Mouse (Mus musculus): Measurements from ENCODE around the gene Yaf2.
"Not testable (repeated sequence)": the region's sequence is repeated elsewhere in the genome, so short reads cannot be mapped to it uniquely, and the experiment has no call there.

The Yaf2 gene

DNA sequence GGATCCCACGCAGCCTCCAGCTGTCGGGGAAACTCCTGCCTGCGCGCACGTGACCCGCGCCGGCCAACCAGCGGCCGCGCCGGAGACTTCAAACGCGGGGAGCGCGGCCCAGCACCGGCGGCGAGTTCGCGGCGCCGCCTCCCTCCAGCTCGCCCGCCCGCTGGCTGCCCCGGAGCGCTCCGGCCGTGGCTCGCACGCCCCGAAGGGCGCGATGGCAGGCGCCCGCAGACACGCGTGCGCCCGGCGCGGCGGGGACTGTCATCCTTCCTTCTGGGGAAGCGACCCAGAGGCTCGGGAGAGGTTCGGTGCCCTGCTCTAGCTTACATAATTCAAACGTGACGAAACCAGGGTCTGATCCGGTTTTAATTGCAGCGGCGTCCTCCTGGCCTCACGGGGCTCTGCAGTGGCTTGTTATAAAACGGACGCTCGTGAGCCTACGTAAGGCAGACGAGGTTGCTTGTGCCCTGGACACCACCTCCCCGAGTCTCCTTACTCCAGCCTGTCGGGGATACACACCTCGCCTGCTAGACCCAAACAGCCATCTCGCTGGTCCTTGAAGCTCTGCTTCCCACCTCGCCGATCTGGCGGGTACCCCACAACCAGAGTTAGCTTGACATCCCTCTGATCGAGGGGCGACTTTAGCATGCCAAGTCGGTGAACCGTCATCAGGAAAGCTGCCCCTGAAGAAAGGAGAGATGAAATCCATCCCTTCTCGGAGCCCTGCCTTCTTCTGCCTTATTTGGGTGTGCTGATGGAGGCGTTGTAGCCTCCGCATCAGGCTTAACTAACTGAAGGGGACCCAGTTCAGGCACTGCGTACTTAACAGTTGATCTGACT is at the start of gene Yaf2:
Gene Yaf2, minus strand, starts transcription at position 11 of the 837 bp plus-strand sequence.
- DNase-seq (ENCODE audit: low read depth in 2 of 2, low spot score in 2 of 2), result peak; percentile 71 to 74

DNA sequence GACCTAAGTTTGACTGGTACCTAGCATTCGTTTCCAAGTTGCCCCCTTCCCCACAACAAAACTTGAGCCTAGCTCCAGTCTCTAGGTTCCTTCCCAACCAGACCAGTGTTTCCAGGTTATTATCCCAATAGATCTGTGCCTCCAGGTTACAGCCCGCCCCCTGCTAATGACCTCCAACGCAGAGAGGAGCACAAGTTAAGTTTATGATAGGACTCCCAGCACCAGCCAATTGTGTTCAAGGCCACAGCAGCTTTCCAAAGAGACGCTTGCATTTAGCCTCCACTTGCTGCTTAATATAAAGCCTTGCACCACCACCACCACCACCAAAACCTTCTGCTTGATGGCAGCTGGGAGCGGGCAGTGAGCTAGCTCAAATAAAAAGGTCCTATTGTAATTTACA is 44.6 kb upstream of the Yaf2 start:
- DNase-seq (ENCODE audit: low read depth in 2 of 2, low spot score in 2 of 2), result no peak

DNA sequence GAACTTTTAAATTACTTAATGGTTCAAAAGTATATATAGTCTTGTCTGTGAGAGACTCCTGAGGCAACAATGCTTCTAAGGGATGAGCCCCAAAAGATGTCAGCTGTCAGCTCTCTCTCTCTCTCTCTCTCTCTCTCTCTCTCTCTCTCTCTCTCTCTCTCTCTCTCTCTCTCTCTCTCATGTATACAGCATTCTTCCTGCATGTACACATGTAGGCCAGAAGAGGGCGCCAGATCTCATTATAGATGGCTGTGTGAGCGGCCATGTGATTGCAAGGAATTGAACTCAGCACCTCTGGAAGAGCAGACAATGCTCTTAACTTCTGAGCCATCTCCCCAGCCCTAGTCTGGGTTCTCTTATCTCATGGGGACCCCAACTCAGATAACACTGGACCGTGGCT is 42.4 kb upstream of the Yaf2 start:
- DNase-seq (ENCODE audit: low read depth in 2 of 2, low spot score in 2 of 2), result peak in 1 of 2 experiments; percentile 6

DNA sequence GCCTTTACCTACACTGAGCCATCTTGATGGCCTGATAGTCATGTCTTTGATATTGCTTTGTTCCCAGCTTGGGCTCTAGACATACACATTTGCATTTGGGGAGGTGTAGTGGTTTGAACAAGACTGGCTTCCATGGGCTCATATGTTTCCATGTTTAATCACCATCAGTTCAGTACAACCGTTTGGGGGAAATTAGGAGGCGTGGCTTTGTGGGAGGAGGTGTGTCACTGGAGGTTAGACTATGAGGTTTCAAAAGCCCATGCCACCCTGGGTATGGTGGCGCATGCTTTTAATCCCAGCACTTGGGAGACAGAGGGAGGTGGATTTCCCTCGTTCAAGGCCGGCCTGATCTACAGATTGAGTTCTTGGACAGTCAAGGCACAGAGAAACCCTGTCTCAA is 39.0 kb upstream of the Yaf2 start:
- DNase-seq (ENCODE audit: low read depth in 2 of 2, low spot score in 2 of 2), result no peak

DNA sequence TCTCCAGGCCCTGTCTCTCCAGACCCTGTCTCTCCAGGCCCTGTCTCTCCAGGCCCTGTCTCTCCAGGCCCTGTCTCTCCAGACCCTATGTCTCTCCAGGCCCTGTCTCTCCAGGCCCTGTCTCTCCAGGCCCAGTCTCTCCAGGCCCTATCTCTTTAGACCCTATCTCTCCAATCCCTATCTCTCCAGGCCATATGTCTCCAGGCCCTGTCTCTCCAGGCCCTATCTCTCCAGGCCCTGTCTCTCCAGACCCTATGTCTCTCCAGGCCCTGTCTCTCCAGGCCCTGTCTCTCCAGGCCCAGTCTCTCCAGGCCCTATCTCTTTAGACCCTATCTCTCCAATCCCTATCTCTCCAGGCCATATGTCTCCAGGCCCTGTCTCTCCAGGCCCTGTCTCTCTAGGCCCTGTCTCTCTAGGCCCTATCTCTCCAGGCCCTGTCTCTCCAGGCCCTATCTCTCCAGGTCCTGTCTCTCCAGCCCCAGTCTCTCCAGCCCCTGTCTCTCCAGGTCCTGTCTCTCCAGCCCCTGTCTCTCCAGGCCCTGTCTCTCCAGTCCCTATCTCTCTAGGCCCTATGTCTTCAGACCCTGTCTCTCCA is 35.9 kb upstream of the Yaf2 start:
- DNase-seq (ENCODE audit: low read depth in 2 of 2, low spot score in 2 of 2), result not testable (repeated sequence)

DNA sequence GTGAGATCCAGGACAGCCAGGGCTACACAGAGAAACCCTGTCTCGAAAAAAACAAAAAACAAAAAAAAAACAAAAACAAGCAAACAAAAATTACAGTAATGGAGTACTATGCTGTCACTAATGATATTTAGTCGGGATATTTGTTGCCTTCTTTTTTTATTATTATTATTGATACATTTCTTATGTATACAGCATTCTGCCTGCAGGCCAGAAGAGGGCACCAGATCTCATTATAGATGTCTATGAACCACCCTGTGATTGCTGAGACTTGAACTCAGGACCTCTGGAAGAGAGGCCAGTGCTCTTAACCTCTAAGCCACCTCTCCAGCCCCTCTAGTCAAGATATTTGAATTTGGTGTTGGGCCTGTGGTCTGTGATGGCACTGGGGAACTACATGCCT is 35.1 kb upstream of the Yaf2 start:
- no peak for DNase-seq (ENCODE audit: low read depth in 2 of 2, low spot score in 2 of 2)

DNA sequence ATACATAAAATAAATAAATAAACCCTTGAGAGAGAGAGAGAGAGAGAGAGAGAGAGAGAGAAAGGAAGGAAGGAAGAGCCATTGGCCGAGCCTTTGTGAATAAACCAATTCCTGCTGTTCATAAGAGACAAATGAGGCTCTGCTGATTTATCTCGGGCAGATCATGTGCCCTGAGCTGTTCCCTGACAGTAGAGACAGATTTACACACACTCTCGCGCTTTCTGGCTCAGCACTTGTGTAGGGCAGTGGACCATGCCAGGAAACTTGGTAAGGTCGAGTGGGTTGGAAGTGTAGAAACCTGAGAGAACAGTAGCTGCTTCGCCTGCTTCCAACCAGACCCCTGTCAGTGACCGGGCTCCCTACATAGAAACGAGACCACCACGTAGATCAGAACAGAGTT is 31.8 kb upstream of the Yaf2 start:
- DNase-seq (ENCODE audit: low read depth in 2 of 2, low spot score in 2 of 2), result no peak

DNA sequence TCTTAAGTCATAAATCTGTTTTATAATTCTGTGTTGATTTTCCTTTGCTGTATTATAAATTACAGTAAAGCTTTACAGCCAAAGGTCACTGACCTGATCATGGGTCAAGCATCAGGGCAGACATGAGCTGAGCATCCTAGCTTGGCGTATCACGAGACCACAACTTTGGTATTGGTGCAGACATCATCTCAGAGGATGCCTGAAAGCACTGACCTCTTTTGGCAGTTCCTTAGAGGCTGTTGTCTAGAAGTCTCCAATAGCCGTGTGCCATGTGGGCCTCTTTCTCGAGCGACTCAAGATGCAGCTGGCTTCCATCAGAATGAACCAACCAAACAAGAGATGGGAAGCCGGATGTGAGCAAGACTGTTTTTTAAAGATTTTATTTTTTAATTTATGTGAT is 28.8 kb upstream of the Yaf2 start:
- no peak for DNase-seq (ENCODE audit: low read depth in 2 of 2, low spot score in 2 of 2)

DNA sequence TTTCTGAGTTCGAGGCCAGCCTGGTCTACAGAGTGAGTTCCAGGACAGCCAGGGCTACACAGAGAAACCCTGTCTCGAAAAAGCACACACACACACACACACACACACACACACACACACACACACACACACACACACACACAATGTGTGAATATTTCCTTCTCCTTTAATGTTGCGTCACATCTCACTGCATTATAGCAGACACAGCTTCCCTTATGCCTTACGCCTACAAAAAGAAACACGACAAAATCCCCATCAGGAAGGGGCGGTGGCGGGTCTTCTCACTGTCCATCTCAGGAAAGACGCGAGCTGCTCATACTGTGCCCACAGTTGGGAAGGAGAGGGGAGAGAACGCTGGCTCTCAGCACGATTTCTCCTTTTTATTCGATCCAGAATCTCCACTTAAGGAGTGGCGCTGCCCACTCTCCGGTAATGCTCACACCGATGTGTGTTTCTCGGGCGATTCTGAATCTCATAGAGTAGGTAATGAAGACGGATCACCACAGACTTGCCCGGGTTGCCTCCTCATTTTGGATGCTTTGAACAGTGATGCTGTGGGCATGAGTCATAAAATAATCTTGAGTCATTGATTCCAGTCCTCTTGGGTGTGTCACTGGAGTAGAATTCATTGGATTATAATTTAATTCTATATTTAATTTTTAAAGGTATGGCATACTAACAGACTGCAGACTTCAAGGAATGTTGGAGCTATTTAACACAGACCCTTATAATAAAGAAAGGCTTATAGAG is 21.8 kb upstream of the Yaf2 start:
- no peak for DNase-seq (ENCODE audit: low read depth in 2 of 2, low spot score in 2 of 2)

DNA sequence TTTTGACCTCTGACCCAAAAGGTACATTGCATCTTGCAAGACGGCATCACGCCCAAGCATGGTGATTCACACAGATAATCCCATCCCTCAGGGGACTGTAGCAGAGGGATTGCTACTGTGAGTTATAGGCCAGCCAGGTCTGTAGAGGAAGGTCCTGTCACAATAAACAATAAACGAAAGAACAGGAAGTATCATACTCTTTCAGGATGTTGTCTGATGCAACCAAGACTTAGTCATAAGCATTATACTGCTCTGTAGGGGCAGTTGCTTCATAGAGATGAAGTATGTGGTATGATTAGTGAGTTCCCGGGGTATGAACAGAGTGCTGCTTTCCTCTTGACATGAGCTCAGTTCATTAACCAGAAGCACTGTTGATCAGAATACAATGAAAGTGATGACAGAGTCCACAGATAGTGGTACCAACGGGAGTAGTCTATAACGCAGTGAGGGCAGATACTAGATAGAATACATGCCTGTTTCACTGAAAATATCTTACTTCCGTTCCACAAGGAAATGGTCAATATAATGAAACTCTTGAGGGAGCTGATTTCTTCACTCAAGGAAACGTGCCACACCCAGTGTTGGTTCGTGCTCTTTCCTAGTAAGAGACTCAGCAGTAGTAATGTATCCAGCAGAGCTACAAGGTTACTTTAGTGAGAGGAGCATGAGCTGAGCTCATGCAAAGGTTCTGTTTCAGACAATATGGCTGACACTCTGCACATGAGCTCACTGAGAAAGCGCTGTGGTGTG is 4.1 kb upstream of the Yaf2 start:
- DNase-seq (ENCODE audit: low read depth in 2 of 2, low spot score in 2 of 2), result no peak

DNA sequence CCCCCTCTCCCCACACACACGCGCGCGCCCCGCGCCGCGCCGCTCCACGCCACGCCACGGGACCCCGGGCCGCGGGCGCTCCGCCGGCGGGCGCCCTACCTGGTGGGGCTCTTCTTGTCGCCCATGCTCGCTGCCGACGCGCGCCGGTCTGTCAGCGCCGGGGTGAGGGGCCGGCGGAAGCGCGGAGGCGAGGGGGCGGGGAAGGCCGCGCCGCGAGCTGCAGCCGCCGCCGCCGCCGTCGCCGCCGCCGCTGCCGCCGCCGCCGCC is 144 bp downstream of the Yaf2 start:
- DNase-seq (ENCODE audit: low read depth in 2 of 2, low spot score in 2 of 2), result no peak

DNA sequence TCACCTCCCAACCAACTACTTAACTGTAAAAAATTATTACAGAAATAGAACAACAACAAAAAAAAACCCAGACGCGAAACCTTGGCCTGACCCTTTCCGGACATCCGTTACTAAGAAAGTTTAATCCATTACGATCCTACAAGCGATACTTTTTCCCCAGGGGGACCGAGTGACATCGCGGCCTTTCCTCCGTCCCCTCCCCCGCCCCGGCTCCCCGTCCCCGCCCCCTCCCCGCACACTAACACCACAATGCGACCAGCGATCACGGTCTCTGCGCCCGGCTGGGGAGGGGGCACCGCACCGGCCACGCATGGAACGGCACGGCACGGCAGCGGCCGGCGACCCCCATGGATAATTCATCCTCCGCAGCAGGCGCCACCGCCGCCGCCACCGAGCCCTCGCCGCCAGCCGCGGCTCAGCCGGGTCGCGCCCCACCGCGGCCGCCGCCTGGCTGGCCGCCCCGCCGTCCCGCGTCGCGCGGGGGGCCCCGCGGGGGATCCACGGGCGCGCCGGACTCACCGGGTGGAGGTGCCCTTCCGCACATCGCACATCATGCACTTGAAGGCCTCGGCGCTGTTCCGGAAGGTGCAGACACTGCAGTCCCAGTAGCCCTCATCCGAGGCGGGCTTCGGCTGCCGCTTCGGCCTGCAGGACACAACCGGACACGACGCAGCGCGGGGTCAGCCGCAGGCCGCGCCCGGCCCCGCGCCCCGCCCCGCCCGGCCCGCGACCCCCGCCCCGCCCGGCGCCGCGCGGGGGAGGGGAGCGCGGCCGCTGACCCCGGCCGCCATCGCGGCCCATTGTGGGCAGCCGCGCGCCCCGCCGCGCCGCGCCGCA is 696 bp downstream of the Yaf2 start:
- DNase-seq (ENCODE audit: low read depth in 2 of 2, low spot score in 2 of 2), result peak; percentile 16 to 22

DNA sequence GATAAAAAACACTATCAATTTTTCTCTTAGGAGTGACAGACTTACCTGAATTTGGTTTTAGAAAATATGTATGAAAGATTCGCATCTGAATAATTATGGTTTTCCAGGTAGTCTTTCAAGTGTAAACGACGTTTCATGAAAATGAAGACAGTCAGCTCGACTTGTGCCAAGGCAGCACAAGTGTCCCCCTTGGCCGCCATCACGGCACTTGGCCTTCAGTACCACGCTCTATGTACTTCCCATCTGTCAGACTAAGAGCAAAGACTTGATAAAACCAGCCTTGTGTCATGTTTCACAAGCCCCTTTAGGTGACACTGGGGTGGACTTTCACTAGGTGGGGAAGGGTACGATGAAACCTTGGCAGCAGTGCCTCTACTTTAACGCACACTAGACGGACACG is 5.5 kb downstream of the Yaf2 start:
- DNase-seq (ENCODE audit: low read depth in 2 of 2, low spot score in 2 of 2), result no peak

DNA sequence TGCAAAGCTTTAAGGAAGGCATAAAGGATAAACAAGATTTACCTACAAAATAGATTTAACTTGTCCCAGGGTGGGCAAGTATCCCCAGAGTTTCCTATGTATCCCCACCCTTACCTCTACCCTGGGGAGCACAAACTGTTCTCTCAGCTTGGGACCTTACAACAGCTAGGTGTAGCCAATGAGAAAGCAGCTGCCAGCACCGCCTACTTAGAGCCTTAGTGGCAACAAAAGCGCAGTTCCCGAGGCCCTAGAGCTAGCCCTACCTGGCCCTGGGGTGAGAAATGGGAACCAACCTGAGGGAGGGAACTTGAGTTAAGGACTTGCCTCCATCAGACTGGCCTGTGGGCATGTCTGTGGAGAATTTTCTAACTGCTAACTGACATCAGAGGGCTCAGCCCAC is 9.5 kb downstream of the Yaf2 start:
- DNase-seq (ENCODE audit: low read depth in 2 of 2, low spot score in 2 of 2), result no peak

DNA sequence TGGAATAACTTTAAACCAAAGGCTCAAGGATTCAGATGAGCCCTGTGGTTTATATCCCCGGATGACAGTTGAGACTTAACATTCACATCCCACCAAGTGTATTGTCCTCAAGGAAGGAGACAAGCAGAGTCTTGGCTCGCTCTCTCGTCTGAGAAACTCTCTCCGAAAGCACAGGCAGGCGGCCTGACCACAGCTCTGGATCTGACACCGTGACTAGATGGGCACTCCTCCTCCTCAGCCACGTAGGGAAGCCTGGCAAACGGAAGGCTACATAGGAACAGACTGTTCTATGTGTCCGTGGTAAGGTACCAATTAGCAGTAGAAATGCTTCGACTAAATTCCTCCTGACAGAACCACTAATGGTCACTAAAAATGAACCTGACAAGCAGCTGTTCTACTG is 10.1 kb downstream of the Yaf2 start:
- DNase-seq (ENCODE audit: low read depth in 2 of 2, low spot score in 2 of 2), result no peak

DNA sequence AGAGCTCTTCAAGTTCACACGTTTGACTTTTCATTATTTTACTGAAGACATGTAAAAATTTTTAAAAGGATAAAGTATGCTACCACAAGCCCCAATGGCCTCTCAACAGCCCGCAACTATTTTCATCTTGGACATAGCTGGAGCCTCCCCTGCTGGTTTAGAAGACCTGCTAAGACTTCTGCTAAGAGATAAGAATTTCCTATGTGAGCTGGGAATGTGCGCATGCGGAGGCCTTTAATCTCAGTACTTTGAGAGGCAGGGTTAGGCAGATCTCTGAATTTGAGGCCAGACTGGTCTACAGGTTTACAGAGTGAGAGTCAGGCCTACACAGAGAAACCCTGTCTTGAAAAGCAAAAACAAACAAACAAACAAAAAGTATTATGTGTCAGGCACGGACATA is 11.4 kb downstream of the Yaf2 start:
- DNase-seq (ENCODE audit: low read depth in 2 of 2, low spot score in 2 of 2), result no peak

DNA sequence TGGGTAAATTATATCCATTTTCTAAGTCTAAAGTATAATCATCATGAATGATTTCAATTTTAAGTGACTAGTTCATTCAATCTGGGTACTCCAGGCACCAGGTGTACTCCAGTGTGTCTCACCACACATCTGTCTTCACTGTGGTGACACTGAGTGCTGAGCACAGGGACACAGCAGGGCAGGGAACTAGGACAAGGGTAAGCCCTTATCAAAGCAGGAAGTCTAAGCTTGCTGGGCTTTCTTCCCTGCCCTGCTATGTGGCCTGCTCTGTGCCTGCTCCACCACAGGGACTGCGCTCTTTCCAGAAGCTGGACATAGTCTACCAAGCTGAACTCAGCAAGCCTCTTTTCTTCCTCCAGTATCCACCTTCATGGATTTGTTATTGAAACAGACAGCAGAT is 18.0 kb downstream of the Yaf2 start:
- no peak for DNase-seq (ENCODE audit: low read depth in 2 of 2, low spot score in 2 of 2)

DNA sequence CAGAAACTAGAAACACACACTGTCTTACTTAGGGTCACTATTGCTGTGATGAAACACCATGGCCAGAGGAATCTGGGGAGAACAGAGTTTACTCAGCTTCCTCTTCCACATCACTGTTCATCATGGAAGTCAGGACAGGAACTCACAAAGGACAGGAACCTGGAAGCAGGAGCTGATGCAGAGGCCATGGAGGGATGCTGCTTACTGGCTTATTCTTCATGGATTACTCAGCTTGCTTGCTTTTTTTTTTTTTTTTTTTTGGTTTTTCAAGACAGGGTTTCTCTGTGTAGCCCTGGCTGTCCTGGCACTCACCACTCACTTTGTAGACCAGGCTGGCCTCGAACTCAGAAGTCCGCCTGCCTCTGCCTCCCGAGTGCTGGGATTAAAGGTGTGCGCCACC is 26.4 kb downstream of the Yaf2 start:
- not testable (repeated sequence) for DNase-seq (ENCODE audit: low read depth in 2 of 2, low spot score in 2 of 2)

DNA sequence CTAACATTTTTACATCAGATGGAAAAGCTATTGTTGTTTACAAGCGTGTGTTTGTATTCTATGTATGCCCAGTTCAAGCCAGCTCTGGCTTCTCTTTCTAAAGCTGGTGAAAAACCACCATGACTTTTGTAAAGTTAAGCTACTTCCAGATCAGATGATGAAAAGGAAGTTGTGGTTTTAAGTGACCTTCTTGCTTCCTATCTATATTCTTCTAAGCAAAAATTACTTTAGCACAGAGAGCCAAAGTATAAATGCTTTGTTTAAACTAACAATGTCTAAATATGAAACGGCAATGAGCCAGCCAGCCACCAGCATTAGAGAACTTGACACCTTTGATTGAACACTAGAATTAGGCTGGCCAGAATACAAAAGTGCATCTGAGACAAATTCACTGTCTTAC is 38.5 kb downstream of the Yaf2 start:
- DNase-seq (ENCODE audit: low read depth in 2 of 2, low spot score in 2 of 2), result no peak

DNA sequence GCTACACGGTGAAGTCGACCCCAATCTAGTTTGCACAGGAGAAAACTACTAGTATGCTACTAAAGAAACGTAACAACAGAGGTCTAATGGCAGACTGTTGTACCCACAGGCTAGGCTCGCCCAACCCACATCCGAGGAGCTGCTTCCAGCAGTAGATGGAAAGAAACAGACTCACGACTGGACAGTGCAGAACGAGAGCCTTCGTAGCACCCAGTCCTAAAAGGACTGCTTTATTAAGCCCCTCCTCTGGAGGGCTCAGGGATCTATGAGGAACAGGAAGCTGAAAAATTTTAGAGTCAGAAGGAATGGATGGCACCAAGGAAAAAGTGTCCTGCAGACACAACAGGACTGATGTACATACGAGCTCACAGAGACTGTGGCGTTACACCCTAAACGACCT is 42.3 kb downstream of the Yaf2 start:
- no peak for DNase-seq (ENCODE audit: low read depth in 2 of 2, low spot score in 2 of 2)

DNA sequence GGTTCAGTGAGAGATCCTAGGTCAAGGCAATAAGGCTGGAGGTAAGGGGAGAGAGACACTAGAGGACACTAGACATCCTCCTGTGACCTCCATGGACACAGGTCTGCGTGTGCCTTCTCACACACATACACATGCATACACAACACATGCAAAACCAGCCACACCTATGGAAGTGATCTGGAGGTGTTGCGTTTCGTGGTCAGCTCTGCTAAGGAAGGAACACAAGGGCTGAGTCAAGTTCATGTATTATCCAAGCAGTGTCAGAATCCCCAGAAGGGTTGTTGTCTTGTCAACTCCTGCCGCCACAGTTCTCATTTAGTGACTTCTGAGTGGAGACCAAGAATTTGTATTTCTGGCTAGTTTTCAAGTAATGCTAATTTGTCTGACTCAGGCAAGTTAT is 48.4 kb downstream of the Yaf2 start:
- no peak for DNase-seq (ENCODE audit: low read depth in 2 of 2, low spot score in 2 of 2)

Measured in CD8-positive naive resting alpha-beta T cell, adult 2 months (primary cell).